Mouse (Mus musculus) CH12.LX (cell line): ENCODE data around the gene Slc20a1. TPM values are rescaled to one million over a fixed set of nuclear protein-coding genes. Genes with fewer than 3 reads are reported as not detected.
A peak's percentile ranks its signal among the peaks of the same experiment; 100 is the strongest.

Experiments used
- DNase-seq: peaks from one replicate; pipeline ENCODE4 v3.0.0-alpha.2; 2013; ENCODE audit errors: extremely low read depth
- H3K27ac ChIP-seq: 2 replicates; pipeline ENCODE4 v1.5.1; 2012; ENCODE audit warnings: low read depth, mild to moderate bottlenecking, control low read depth, moderate library complexity; ENCODE audit not compliant: insufficient read depth
- H3K27me3 ChIP-seq: replicated peaks from 2 replicates; pipeline ENCODE3; 2012; ENCODE audit warnings: inconsistent platforms
- H3K36me3 ChIP-seq, 2 experiments: replicated peaks in 1 of 2; 2 replicates each; pipeline versions ENCODE3 to v1.6.1; 2012; ENCODE audit warnings: inconsistent platforms in 1 of 2, low read length in 1 of 2, mild to moderate bottlenecking in 1 of 2, mixed read lengths in 1 of 2, moderate library complexity in 1 of 2; ENCODE audit not compliant: control insufficient read depth in 1 of 2, insufficient read depth in 1 of 2
- H3K4me1 ChIP-seq, 2 experiments: 2 replicates each; pipeline ENCODE4 v1.6.1; 2012; ENCODE audit warnings: inconsistent platforms in 1 of 2, moderate library complexity in 1 of 2; ENCODE audit not compliant: insufficient read depth in 2 of 2, control insufficient read depth in 1 of 2
- H3K4me2 ChIP-seq: 2 replicates; pipeline ENCODE4 v1.6.1; 2012; ENCODE audit warnings: low read depth, mild to moderate bottlenecking, control low read depth; ENCODE audit not compliant: poor library complexity, insufficient read depth, severe bottlenecking
- H3K4me3 ChIP-seq, 3 experiments: fragments of 150-350 bp in 1 of 3; sonication (generic) in 1 of 3; replicated peaks in 1 of 3; 2 replicates each; pipeline versions ENCODE3 to v1.5.1; 2011 to 2012; ENCODE audit warnings: low read depth in 2 of 3, low read length in 2 of 3, mild to moderate bottlenecking in 2 of 3, moderate library complexity in 2 of 3, control low read depth in 1 of 3, improper control_type of control experiment in 1 of 3, inconsistent platforms in 1 of 3, mixed read lengths in 1 of 3; ENCODE audit not compliant: poor library complexity in 1 of 3
- H3K79me2 ChIP-seq: replicated peaks from 2 replicates; pipeline ENCODE4 v1.6.1; 2012; ENCODE audit warnings: mild to moderate bottlenecking, moderate library complexity; ENCODE audit not compliant: control insufficient read depth, poor library complexity, insufficient read depth, severe bottlenecking; ENCODE audit errors: extremely low read depth
- H3K9ac ChIP-seq: 2 replicates; pipeline ENCODE4 v1.6.1; 2012; ENCODE audit warnings: low read depth, mild to moderate bottlenecking, control low read depth, moderate library complexity; ENCODE audit not compliant: insufficient read depth
- H3K9me3 ChIP-seq: replicated peaks from 2 replicates; pipeline ENCODE3; 2012; ENCODE audit warnings: low read length, inconsistent platforms, mixed read lengths
- BHLHE40 ChIP-seq: IDR thresholded peaks from 2 replicates; pipeline ENCODE4 v1.6.1; 2011; ENCODE audit warnings: mild to moderate bottlenecking, low read depth, low read length, improper control_type of control experiment
- E2F4 ChIP-seq: IDR thresholded peaks from 2 replicates; pipeline ENCODE4 v1.6.1; 2011; ENCODE audit warnings: low read depth, low read length, improper control_type of control experiment; ENCODE audit not compliant: insufficient replicate concordance
- EP300 ChIP-seq: IDR thresholded peaks from 2 replicates; pipeline ENCODE4 v1.6.1; 2011; ENCODE audit warnings: low read length, improper control_type of control experiment
- MEF2A ChIP-seq: IDR thresholded peaks from 2 replicates; pipeline ENCODE4 v1.6.1; 2014; ENCODE audit warnings: low read depth, mild to moderate bottlenecking, inconsistent platforms, low read length, improper control_type of control experiment, borderline replicate concordance
- MXI1 ChIP-seq: IDR thresholded peaks from 2 replicates; pipeline ENCODE4 v1.6.1; 2011; ENCODE audit warnings: mild to moderate bottlenecking, low read depth, low read length, improper control_type of control experiment
- RAD21 ChIP-seq: IDR thresholded peaks from 2 replicates; pipeline ENCODE4 v1.6.1; 2011; ENCODE audit warnings: low read depth, mild to moderate bottlenecking, low read length, improper control_type of control experiment, moderate library complexity
- TCF12 ChIP-seq: IDR thresholded peaks from 2 replicates; pipeline ENCODE4 v1.6.1; 2014; ENCODE audit warnings: low read depth, mild to moderate bottlenecking, inconsistent platforms, low read length, improper control_type of control experiment
- USF2 ChIP-seq: conservative IDR thresholded peaks from 2 replicates; pipeline ENCODE4 v1.6.1; 2011; ENCODE audit warnings: low read depth, low read length, improper control_type of control experiment
- ZKSCAN1 ChIP-seq: IDR thresholded peaks from 2 replicates; pipeline ENCODE4 v1.6.1; 2012; ENCODE audit warnings: low read depth, inconsistent platforms, low read length, improper control_type of control experiment, borderline replicate concordance
- ZNF384 ChIP-seq: IDR thresholded peaks from 2 replicates; pipeline ENCODE4 v1.6.1; 2012; ENCODE audit warnings: low read depth, low read length, improper control_type of control experiment, inconsistent platforms
- dilution Hi-C: fragments of 300-500 bp; cut with MboI; formaldehyde crosslinking; loops from 2 replicates; pipeline ENCODE4 v1.14.3; 2020; ENCODE audit warnings: low sequenced_read_pairs; ENCODE audit not compliant: extremely low pct_unique_long_range_greater_than_20kb, extremely low pct_ligation_motif_present
- in situ Hi-C: fragments of 300-500 bp; cut with MboI; formaldehyde crosslinking; loops from 3 replicates; pipeline ENCODE4 v1.14.3; 2019; ENCODE audit warnings: low sequenced_read_pairs, low pct_ligation_motif_present, low pct_unique_long_range_greater_than_20kb, mixed read lengths
- polyA plus RNA-seq: library from polyadenylated mRNA; unstranded; fragments of >175 nt; gene quantifications from 2 replicates; pipeline ENCODE4 v1.2.1, GENCODE M21; 2012; ENCODE audit warnings: low read depth; ENCODE audit not compliant: insufficient read length
- total RNA-seq, 2 experiments: library from RNA; depleted of rRNA; stranded (reverse); fragments of 300-350 nt in 1 of 2; fragments of >200 nt in 1 of 2; gene quantifications; 2 replicates each; pipeline ENCODE4 v1.2.3; 2012 to 2014

Gene Slc20a1
- total and polyA plus RNA-seq, 3 experiments, result 43.1 to 78.2 (median 72.1) TPM

DNA sequence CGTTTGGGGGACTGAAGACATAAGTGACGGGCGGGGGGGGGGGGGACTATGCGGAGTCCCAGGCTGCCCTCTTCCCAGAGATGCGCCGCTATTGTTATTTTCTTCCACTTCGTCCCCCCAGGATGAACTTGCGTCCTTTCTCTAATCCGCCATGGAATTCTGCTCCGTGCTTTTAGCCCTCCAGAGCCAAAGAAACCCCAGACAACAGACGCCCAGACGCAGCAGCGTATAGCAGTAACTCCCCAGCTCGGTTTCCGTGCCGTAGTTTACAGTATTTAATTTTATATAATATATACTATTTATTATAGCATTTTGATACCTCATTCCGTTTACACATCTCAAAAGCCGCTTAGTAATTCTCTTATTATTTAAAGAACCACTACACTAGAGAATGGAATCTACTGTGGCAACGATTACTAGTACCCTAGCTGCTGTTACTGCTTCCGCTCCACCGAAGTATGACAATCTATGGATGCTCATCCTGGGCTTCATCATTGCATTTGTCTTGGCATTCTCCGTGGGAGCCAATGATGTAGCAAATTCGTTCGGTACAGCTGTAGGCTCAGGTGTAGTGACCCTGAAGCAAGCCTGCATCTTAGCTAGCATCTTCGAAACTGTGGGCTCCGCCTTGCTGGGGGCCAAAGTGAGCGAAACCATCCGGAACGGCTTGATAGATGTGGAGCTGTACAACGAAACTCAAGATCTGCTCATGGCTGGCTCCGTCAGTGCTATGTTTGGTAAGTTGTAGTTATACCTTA is 943 bp downstream of the Slc20a1 start:
- no peaks in the 10 kb centered on the region for H3K9me3 ChIP-seq
- H3K4me2 ChIP-seq, result peak overlapping the region; percentile 77
- peaks cover 5 to 36% of the 10 kb centered on the region in 2 experiments for H3K4me1 ChIP-seq
- in situ Hi-C loops, result no loop called here
- peaks cover 19 to 47% of the 10 kb centered on the region in 2 experiments for H3K36me3 ChIP-seq
- no peaks in the 10 kb centered on the region for H3K79me2 ChIP-seq
- H3K27me3 ChIP-seq, result no peaks in the 10 kb centered on the region
- dilution Hi-C loops, result no loop called here
- peak overlapping the region; percentile 86 for H3K9ac ChIP-seq
- no peak overlapping the region for H3K27ac ChIP-seq
- TF ChIP-seq MEF2A, result no peak
- TF ChIP-seq, all 38 proteins: peak for 0
- H3K4me3 ChIP-seq, result peak overlapping the region; percentile 36 to 77 (median 49)
- no peak for DNase-seq

DNA sequence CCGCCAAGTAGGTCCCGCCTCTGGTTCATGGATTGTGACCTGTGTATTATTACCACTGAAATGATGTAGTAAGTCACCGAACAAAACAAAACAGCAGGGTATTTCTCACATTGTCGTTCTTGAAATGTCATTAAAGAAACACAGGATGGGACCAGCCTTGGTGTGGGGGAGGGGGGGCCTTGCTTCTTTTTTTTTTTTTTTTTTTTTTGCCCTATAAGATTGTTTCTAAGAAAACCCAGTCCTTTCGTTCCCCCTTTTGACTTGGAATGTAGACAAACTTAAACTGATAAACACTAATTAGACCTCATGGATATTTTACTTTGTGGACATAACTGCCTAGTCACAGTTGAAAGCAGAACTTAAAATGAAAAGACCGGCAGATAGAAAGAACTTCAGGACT is 6.4 kb downstream of the Slc20a1 start:
- dilution Hi-C loops, result no loop called here
- Histone ChIP-seq H3K79me2 (no peaks in the 10 kb centered on the region), H3K4me2 (no peak overlapping the region), H3K4me1 (peaks cover under 1 to 41% of the 10 kb centered on the region in 2 experiments; a peak in 3 of 4 replicates), H3K4me3 (no peak overlapping the region), H3K9me3 (no peaks in the 10 kb centered on the region), H3K36me3 (peaks cover 59 to 97% of the 10 kb centered on the region in 2 experiments), H3K9ac (no peak overlapping the region), H3K27me3 (no peaks in the 10 kb centered on the region), H3K27ac (no peak overlapping the region)
- TF ChIP-seq MEF2A, result no peak
- TF ChIP-seq ZNF384, result peak; percentile 49; the same call in 1 of the 2 replicates
- no peak for TF ChIP-seq USF2
- in situ Hi-C loops, result no loop called here
- DNase-seq, result no peak

- H3K9me3 ChIP-seq, result no peaks in the 10 kb centered on the region
- DNase-seq, result no peak
- H3K79me2 ChIP-seq, result no peaks in the 10 kb centered on the region
- H3K9ac ChIP-seq, result no peak overlapping the region
- peaks cover 68 to 100% of the 10 kb centered on the region in 2 experiments for H3K36me3 ChIP-seq
- dilution Hi-C loops, result no loop called here
- no peaks in the 10 kb centered on the region for H3K27me3 ChIP-seq
- no peak for TF ChIP-seq E2F4
- no peak for TF ChIP-seq RAD21
- no peak for TF ChIP-seq BHLHE40
- no peak for TF ChIP-seq EP300
- TF ChIP-seq ZKSCAN1, result no peak
- no peak for TF ChIP-seq TCF12
- TF ChIP-seq MXI1, result no peak
- no peak for TF ChIP-seq ZNF384
- peaks cover 0 to 22% of the 10 kb centered on the region in 2 experiments; a peak in 2 of 4 replicates for H3K4me1 ChIP-seq
- H3K27ac ChIP-seq, result no peak overlapping the region
- no peak overlapping the region for H3K4me3 ChIP-seq
- in situ Hi-C loops, result no loop called here
- no peak overlapping the region for H3K4me2 ChIP-seq
These were observed 8.3 kb downstream of the Slc20a1 start for GRCm38 (mm10) chr2:129206824-129207223.
